In the genomic region with DNA sequence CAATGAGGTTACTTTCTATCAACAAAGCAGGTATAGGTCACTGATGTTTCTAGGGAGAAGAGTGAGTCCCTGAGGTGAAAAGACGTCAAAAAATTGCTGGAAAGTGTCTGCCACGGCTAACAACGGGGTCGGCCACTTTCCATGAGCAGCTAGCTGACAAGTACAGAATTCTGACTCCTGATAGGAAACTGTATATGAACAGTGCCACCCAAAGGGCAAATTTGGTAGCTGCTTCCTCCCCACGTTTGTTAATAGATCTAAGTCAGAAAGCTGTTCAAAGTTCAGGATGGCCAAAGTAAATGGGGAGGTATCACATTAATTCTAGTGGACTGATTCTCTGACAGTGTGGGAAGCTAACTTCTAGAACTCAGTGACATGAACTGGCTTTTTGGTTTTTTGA, we compare ENCODE assay signal across 9 mouse cellular contexts. TPM values are rescaled to one million over a fixed set of nuclear protein-coding genes. Genes with fewer than 3 reads are reported as not detected.
DNase-seq lines count a peak whose midpoint lies in the region; ATAC-seq and TF ChIP-seq lines count a peak whose summit lies in the region.
"Had no signal": no experiment of that assay in that cellular context is flagged by ENCODE, and none has a peak within 500 bp of the region (broad histone marks: within the 10 kb centered on the region; RNA-seq: fewer than 3 reads in every experiment).

No protein-coding gene starts in this region.

- H3K27me3 ChIP-seq in kidney, embryonic 15.5 days, result no peaks in the 10 kb centered on the region
- no peaks in the 10 kb centered on the region for H3K27me3 ChIP-seq in midbrain, embryonic 15.5 days (replicated peaks)
- H3K27me3 ChIP-seq: embryonic facial prominence, embryonic 12.5 days had no signal

- no peak overlapping the region for H3K4me2 ChIP-seq in kidney, embryonic 15.5 days
- H3K4me2 ChIP-seq in midbrain, embryonic 15.5 days, result no peak overlapping the region
- H3K4me2 ChIP-seq: embryonic facial prominence, embryonic 12.5 days had no signal

- in situ Hi-C loops in ES-E14 (cut with MboI; ENCODE audit: low sequenced_read_pairs in 2 of 2, unreplicated experiment in 2 of 2), result loop anchor here (10.0 to 25.0 kb wide), 2 partner anchors 306 to 308 kb away; partner anchors contain the start of gene Drd5 (in 2 of the 2)

- intact Hi-C loops in heart, postnatal 36 days (cut with DNase I), result no loop called here
- intact Hi-C loops in left cerebral cortex, postnatal 25 days (cut with DNase I), result loop anchor here (1.0 kb wide), 1 partner anchor 40 kb away; no protein-coding TSS in a partner anchor

- DNase-seq in kidney, adult 18-20 months, result peak; percentile 49
- DNase-seq in ES-E14 (ENCODE audit: low read depth, low spot score), result no peak
- DNase-seq in cerebellum, adult 18-20 months, result peak; percentile 57 to 63
- DNase-seq in heart, postnatal 36 days, result peak; percentile 30 to 36
- peak; percentile 57 to 72 for DNase-seq in left cerebral cortex, postnatal 25 days (ENCODE audit: low spot score in 2 of 2)
- DNase-seq in right cerebral cortex, postnatal 36 days (ENCODE audit: low spot score in 2 of 2), result peak; percentile 20 to 50

- no peak overlapping the region for H3K4me3 ChIP-seq in kidney, embryonic 15.5 days (replicated peaks)
- no peak overlapping the region for H3K4me3 ChIP-seq in ES-E14 (ENCODE audit: insufficient read depth in 1 of 2, low read depth in 1 of 2, low read length in 2 of 2, poor library complexity in 1 of 2, severe bottlenecking in 1 of 2)
- no peak overlapping the region for H3K4me3 ChIP-seq in midbrain, embryonic 15.5 days
- H3K4me3 ChIP-seq: embryonic facial prominence, embryonic 12.5 days had no signal

- no peak for ATAC-seq in kidney, embryonic 15.5 days (replicated peaks; ENCODE audit: low FRiP score)
- no peak for ATAC-seq in midbrain, embryonic 15.5 days (replicated peaks)

- WGBS in kidney, embryonic 15.5 days, result 39% methylated on average over 5 of the region's 5 CpGs
- 47% methylated on average over 5 of the region's 5 CpGs for WGBS in midbrain, embryonic 15.5 days

- H3K4me1 ChIP-seq in kidney, embryonic 15.5 days, result no peaks in the 10 kb centered on the region
- H3K4me1 ChIP-seq in ES-E14 (ENCODE audit: control insufficient read depth in 2 of 2, insufficient read depth in 2 of 2, low read length in 2 of 2, poor library complexity in 1 of 2), result no peaks in the 10 kb centered on the region
- no peaks in the 10 kb centered on the region for H3K4me1 ChIP-seq in midbrain, embryonic 15.5 days

- H3K9me3 ChIP-seq in kidney, embryonic 15.5 days (replicated peaks), result no peaks in the 10 kb centered on the region
- no peaks in the 10 kb centered on the region for H3K9me3 ChIP-seq in ES-E14 (ENCODE audit: control insufficient read depth, insufficient read depth, low read depth, low read length)
- no peaks in the 10 kb centered on the region for H3K9me3 ChIP-seq in midbrain, embryonic 15.5 days
- H3K9me3 ChIP-seq: embryonic facial prominence, embryonic 12.5 days had no signal

- no peaks in the 10 kb centered on the region for H3K36me3 ChIP-seq in kidney, embryonic 15.5 days
- H3K36me3 ChIP-seq in ES-E14 (ENCODE audit: control insufficient read depth, insufficient read depth, low read length, poor library complexity, severe bottlenecking), result no peaks in the 10 kb centered on the region
- H3K36me3 ChIP-seq in midbrain, embryonic 15.5 days (replicated peaks), result no peaks in the 10 kb centered on the region
- H3K36me3 ChIP-seq: embryonic facial prominence, embryonic 12.5 days had no signal

- no peak overlapping the region for H3K9ac ChIP-seq in kidney, embryonic 15.5 days
- H3K9ac ChIP-seq in ES-E14 (ENCODE audit: insufficient read depth, low read depth, low read length, poor library complexity, severe bottlenecking), result no peak overlapping the region
- no peak overlapping the region for H3K9ac ChIP-seq in midbrain, embryonic 15.5 days
- H3K9ac ChIP-seq: embryonic facial prominence, embryonic 12.5 days had no signal

- no peak overlapping the region for H3K27ac ChIP-seq in kidney, embryonic 15.5 days
- H3K27ac ChIP-seq in ES-E14 (ENCODE audit: insufficient read depth, low read depth, low read length, poor library complexity, severe bottlenecking), result no peak overlapping the region
- H3K27ac ChIP-seq in midbrain, embryonic 15.5 days, result no peak overlapping the region
- H3K27ac ChIP-seq: embryonic facial prominence, embryonic 12.5 days had no signal

TF ChIP-seq in ES-E14, 5 proteins besides CTCF, POLR2A, EP300 and RAD21:
- TF ChIP-seq ZC3H11A (IDR thresholded peaks at IDR 0.05; ENCODE audit: borderline replicate concordance, low read depth, low read length) (0 out of 2 replicates have a peak, but pooled peaks have one; percentile 24), MAFK (IDR thresholded peaks at IDR 0.05; ENCODE audit: insufficient read depth, low read depth, low read length) (no peak), HCFC1 (IDR thresholded peaks at IDR 0.05; ENCODE audit: borderline replicate concordance, insufficient read depth, low read length) (no peak)

RNA-seq across cellular contexts. Expression of gene Wdr1, which starts 57.8 kb away (rescaled TPM):
- polyA plus RNA-seq in kidney, embryonic 15.5 days (2015; fragmentation: Nextera tagmentation; extraction: Ambion mirVana), result 195 and 206 TPM in 2 replicates
- 165 and 232 TPM in 2 replicates for total RNA-seq in ES-E14 (2012; rRNA removed)
- 100 to 1,000 TPM; 111 to 113 TPM for total RNA-seq in heart, postnatal 36 days (2021)
- total RNA-seq in left cerebral cortex, postnatal 25 days (2021), result 100 to 1,000 TPM; 155 TPM
- polyA plus RNA-seq in midbrain, embryonic 15.5 days (2015; fragmentation: Nextera tagmentation; extraction: Ambion mirVana), result 208 and 210 TPM in 2 replicates
